Mouse (Mus musculus): Measurements from ENCODE around the gene Gm5592. TPM values are rescaled to one million over a fixed set of nuclear protein-coding genes. Genes with fewer than 3 reads are reported as not detected.

Gm5592 gene
- not detected for total RNA-seq (2023)

GRCm38 (mm10) chr7:41153541-41153940 lies at the start of gene Gm5592:
TSS of gene Gm5592 (plus strand) at chr7:41153841.

Other genes starting within 250 kb of the Gm5592 start
- not detected for gene 4930433I11Rik, start 166.3 kb upstream of the Gm5592 start, total RNA-seq (2023)
- gene Gm4884, start 121.1 kb upstream of the Gm5592 start, total RNA-seq (2023): not detected
- gene AI987944, start 239.5 kb downstream of the Gm5592 start, total RNA-seq (2023): 13.2 TPM

Data from CD8-positive naive resting alpha-beta T cell, adult 57 days (primary cell).